Mouse (Mus musculus) heart, postnatal 10 days (tissue): ENCODE data around the gene Ciapin1. TPM values are rescaled to one million over a fixed set of nuclear protein-coding genes. Genes with fewer than 3 reads are reported as not detected.
"Not testable (repeated sequence)": the region's sequence is repeated elsewhere in the genome, so short reads cannot be mapped to it uniquely, and the experiment has no call there.

Experiments used
- DNase-seq, 2 experiments: peaks; one replicate each; pipeline ENCODE4 v3.0.0; 2021
- intact Hi-C: fragments of 180-260 bp; cut with DNase I; formaldehyde crosslinking; loops from one replicate; pipeline ENCODE4 v1.15.1; 2025
- total RNA-seq, 2 experiments: library from RNA; stranded (reverse); gene quantifications; 2 replicates each; pipeline ENCODE4 v1.2.3; 2021

Ciapin1 gene
- total RNA-seq, 2 experiments from 2014 or later = 74.8 to 87.7 TPM

DNA sequence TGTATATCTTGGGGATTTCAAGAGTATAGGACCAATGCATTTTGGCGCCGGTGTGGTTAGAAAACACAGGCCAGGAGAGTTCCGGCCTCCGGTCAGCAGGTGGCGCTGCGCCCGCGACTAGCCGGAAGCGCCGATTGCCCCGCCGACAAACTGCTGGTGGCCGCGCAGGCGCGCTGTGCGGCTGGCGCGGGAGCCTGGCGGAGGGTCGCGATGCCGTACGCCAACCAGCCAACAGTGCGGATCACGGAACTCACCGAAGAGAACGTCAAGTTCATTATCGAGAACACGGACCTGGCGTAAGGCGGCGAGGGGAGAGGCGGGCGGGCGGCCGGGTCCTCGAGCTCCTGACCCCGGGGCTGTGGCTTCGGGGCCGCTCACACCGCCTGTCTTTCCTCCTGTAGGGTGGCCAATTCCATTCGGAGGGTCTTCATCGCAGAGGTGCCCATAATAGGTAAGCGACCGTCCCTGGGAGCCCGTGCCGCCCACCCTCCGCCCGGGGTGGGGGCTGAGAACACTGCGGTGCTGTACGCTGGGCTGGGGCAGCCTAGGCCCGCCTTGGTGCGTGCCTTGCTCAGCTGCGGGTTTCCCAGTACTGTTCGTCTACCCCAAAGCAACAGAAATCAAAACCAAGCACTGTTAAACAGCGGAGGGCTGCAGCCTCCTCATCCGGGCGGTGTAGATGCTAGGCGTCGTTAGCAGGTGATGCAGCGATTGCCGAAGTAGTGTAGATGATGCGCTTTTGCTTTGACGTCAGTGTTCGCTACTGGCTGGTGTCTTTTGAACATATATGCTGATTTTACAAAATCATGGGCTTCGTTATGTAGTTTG lies 19.4 kb upstream of the Ciapin1 start, which contains the start of gene Polr2c:
TSS of gene Polr2c (plus strand) at position 105 of the 828 bp plus-strand sequence.
- intact Hi-C loops = no loop called here
- peak; percentile 92 to 96 for DNase-seq

DNA sequence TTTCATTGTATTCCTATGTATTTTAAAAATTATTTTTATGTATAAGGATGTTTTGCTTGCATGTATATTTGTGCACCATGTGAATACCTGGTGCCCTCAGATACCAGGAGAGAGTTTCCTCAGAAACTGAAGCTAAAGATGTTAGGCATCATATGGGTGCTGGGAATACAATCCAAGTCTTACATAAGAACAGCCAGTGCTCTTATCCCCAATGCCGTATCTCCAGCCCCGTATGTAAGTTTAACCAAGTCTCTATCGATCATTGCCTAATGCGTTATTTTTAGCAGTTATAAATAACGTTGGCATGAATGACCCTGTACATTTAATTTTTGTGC lies 18.8 kb upstream of the Ciapin1 start:
- no peak for DNase-seq
- intact Hi-C loops = no loop called here

DNA sequence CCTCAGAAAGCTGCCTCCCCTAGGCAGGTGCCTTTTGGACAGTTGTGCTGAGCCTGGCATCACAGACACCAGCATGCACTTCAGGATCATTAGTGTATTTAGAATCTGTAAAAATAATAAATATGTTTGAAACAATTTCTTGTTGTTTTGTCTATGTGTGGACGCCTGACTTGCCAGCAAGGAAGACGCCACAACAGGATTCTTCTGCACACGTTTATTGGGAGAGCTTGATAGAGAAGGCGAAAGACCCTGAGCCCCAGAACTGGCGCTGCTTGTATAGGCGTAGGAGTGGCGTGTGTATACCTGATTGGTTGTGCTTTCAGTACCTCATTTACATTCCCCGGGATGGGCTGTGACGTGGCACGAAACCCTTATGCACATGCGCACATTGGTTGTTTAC lies 16.6 kb upstream of the Ciapin1 start:
- intact Hi-C loops, DNase-seq: not testable (repeated sequence)

DNA sequence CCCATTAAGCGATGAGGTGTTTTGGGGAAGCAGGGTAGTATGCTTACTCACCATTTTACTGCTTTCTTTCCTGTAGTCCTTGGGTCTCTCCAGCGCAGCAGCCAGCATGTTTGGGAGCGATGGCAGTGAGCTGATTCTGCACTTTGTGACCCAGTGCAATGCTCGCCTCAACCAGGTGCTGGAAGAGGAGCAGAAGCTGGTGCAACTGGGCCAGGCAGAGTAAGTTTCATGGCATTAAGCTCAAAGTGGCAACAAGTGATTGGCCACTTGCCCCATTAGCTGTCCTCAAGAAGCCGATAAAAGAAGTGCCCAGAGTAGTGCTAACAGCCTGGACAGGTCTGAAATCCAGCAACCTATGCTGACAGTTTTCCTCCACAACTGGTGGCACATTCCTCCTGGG lies 11.9 kb upstream of the Ciapin1 start:
- no peak for DNase-seq
- intact Hi-C loops = no loop called here

DNA sequence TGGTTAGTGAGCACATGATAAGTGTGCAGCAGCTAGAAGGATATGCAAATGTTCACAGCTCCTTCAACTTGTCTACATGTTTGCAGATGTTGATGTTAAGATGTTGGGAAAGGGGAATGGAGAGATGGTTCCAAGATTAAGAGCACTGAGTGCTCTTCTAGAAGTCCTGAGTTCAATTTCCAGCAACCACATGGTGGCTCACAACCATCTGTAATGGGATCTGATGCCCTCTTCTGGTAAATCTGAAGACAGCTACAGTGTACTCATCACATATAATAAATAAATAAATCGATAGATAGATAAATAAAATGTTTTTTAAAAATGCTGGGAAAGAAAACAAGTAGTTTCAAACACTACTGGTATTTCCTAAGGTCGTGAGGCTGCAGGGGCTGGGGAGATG lies 3.0 kb upstream of the Ciapin1 start:
- no peak for DNase-seq
- intact Hi-C loops = no loop called here

DNA sequence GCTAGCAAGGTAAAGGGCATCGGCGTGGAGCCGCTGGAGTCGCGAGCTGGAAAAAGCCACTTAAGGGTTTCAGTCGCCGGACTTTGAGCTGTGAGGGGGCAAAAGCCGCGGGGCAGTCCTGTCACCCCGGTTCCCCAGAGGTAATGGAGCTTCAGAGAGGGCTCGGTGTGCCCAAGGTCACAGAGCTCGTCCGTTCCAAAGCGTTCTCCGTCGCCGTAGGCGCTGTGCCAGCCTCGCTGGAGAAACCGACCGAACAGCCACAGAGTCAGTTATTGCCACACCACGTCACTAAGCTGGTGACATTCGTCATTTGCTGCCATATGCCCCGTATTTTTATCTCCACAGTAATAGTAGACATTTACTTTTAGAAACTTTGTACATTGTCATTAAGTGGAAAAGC lies 442 bp upstream of the Ciapin1 start:
- intact Hi-C loops = loop anchor here (5.0 kb wide), 1 partner anchor 451 kb away; the partner anchor contains the start of gene Herpud1

DNA sequence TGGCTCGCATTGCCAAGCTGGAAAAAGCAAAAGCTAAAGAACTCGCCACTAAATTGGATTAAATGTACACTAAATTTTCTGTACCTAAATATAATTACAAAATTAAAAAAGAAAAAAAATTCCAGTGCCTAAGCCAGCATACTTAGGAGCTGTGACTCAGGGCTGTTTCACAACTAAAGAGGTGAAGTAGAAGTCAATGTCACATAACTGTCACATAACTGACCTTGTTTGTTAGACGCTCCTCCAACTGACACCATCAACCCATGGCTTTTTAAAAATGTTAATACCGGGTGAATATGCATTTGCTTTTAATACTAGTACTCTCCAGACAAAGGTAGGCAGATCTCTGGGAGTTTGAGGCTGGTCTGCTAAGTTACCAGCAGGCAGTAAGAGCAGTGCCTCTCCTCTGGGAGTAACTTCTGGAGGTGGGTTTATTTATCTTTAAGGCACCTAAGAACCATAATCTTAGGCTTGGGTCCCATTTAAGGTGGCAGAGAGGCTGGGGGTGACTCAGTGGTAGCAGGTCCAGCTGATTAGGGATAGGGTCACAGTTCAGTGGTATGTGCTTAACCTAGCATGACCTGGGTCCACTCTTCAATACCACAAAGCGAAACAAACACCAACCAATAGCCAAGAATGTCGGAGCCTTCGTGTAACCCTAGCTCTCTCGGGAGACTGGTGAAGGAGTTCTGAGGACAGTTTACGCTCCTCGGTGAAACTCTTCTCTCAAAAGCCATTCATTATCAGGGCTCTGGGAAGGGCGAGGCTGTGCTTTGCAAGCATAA lies 1.5 kb downstream of the Ciapin1 start:
- DNase-seq = no peak
- intact Hi-C loops = loop anchor here (5.0 kb wide), 1 partner anchor 449 kb away; the partner anchor contains the start of gene Herpud1

More for the DNA sequence above, 442 bp upstream of the Ciapin1 start:
- peak; percentile 89 to 90 for DNase-seq

DNA sequence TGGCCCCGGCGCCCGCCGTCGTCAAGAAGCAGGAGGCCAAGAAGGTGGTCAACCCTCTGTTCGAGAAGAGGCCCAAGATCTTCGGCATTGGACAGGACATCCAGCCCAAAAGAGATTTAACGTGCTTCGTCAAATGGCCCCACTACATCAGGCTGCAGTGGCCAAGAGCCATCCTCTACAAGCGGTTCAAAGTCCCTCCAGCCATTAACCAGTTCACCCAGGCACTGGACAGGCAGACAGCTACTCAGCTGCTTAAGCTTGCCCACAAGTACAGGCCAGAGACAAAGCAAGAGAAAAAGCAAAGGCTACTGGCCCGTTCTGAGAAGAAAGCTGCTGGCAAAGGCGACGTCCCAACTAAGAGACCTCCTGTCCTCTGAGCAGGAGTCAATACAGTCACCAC lies 2.4 kb downstream of the Ciapin1 start:
- not testable (repeated sequence) for DNase-seq
- intact Hi-C loops = loop anchor here (5.0 kb wide), 1 partner anchor 448 kb away; the partner anchor contains the start of gene Herpud1

DNA sequence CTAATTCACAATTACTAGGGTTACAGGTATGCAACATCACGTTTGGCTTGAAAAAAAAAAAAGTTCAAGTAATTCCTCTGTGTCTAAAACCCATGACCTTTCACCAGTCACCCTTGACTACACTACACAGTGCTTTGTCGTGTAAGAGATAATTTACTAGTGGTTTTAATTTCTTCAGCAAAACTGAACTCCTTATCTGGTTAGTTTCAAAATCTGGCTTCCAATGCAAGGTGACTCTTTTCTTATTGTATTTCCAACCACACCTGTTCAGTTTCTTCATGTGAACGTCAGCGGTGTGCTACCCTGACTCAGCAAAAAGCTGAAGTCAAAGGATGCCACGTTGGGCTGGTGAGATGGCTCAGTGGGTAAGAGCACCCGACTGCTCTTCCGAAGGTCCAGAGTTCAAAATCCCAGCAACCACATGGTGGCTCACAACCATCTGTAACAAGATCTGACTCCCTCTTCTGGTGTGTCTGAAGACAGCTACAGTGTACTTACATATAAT lies 4.2 kb downstream of the Ciapin1 start:
- intact Hi-C loops = not testable (repeated sequence)

DNA sequence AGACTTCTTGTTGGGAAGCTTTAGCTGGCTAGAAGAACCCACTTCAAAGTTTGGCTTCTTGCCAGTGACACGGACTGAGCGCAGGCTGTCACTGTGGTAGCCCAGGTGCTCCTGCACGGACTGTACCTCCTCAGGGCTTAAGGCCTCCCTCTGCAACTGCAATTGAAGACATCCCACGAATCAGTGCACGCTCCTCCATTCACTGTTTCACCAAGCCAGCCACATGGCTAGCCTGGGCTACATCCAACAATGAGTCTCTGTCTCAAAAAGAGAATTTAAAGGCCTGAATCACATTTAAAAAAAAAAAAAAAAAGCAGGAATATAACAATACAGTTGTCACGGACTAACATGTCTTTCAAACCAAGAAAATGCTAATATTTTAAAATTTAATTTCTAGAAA lies 9.9 kb downstream of the Ciapin1 start:
- intact Hi-C loops = no loop called here
- DNase-seq = no peak

More for the DNA sequence above, 4.2 kb downstream of the Ciapin1 start:
- DNase-seq = not testable (repeated sequence)

DNA sequence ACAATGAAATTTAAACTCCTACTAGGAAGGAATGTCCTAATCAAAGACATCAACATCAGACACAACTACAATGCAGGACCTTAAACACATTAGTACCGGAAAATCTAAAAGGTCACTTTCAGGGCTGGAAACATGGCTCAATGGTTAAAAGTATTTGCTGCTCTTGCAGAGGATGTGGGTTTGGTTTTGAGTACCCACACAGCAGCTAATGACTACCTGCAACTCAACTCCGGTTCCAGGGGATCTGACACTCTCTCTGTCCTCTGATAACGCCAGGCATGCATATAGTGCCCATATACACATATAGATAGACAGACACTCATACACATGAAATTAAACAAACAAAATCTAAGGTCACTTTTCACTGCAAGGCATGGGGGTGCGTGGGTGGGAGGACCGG lies 11.9 kb downstream of the Ciapin1 start:
- no peak for DNase-seq
- intact Hi-C loops = no loop called here

DNA sequence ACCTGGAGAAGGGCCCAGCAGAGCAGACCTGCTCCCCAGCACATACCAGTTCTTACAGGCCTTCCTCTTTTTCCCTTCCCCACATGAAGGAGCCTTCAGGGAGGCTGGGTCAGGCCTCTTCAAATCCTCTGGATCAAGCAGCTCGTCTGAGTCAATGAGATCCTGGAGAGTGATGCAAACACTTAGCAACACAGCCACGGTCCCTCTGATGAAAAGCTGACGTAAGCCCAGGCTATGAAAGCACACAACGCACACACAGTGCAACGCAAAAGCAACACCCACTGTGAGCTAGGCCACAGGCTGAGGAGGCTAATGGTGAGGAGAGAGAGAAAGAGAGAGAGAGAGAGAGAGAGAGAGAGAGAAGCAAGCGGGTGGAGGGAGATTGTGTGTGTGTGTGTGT lies 13.0 kb downstream of the Ciapin1 start:
- no peak for DNase-seq

DNA sequence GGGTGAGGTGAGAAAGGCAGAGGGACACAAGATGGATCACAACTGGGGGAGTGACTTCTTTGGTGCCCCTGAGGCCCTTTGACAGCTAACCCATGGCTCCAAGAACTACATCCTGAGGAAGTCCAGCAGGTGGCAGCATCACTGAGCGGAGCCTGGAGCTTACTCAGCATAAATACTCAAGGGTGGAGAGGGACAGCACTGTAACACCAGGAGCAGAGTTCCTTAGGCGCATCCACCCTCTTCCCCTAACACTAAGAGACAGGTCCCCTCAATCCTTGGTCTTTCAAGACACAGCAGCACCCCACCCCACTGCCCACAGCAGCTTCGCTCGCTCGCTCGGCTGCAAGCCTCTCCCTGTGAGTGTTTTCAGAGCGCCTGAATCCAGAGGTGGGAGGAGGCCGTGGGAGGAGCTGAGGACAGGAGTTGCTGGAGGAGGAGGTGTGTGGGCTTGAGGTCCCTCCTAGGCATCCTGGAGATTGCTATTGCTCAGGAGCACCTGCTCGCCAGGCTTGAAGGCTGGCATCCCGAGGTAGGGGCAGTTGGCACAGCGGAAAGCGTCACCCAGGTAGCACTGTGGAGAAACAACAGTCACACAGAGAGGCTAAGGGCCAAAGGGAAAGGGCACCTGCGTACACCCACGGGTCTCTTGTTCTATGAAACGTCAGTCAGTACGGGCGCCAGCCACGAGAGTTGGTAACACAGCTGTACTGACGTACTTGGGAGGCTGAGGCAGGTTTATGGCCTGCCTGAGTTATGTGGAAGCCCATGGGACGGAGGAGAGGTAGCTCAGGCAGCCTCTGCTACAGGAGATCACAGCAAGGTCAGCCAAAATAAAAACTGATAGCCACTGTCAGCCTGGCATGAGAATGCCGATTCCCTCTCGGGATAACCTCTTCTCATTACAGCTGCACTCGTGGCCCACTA lies 15.3 kb downstream of the Ciapin1 start:
- intact Hi-C loops = loop anchor here (1.0 kb wide), 1 partner anchor 85 kb away; no protein-coding TSS in a partner anchor
- DNase-seq = peak; percentile 72 to 83

More for the DNA sequence above, 13.0 kb downstream of the Ciapin1 start:
- intact Hi-C loops = no loop called here

DNA sequence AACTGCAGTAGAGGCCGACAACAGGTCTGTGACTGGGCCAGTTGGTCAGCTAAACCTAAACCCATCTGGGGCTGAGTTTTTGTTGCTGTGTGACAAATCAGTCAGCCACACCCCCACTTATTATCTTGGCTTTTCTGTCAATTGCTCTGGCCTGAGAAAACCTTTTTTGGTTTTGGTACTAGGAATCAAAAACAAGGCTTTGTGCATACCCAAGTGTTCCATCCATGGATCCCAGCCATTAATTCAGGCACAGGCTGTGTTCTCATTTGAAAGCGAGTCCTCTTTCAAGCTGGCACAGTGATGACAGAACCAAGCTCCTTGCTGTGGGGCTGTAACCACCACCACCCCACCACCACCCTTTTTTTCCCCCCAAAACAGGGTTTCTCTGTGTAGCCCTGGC lies 16.8 kb downstream of the Ciapin1 start:
- intact Hi-C loops = no loop called here
- DNase-seq = no peak

DNA sequence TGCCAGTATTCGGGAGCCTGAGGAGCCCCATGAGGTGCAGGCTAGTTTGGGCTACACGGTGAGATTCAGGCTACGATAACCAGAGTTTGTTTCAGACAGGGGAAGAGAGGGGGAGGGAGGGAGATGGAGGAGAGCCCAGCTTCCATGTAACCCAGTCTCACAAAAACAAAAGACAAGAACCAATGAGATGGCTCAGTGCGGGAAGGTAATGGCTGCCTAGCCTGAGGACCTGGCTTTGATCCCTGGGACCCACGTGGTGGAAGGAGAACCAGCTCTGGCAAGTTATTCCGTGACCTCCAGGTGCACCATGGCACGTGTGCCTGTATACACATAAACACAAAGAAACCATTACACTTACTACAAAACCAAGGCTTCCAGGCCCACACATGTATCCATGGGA lies 17.6 kb downstream of the Ciapin1 start:
- intact Hi-C loops = no loop called here
- DNase-seq = no peak

DNA sequence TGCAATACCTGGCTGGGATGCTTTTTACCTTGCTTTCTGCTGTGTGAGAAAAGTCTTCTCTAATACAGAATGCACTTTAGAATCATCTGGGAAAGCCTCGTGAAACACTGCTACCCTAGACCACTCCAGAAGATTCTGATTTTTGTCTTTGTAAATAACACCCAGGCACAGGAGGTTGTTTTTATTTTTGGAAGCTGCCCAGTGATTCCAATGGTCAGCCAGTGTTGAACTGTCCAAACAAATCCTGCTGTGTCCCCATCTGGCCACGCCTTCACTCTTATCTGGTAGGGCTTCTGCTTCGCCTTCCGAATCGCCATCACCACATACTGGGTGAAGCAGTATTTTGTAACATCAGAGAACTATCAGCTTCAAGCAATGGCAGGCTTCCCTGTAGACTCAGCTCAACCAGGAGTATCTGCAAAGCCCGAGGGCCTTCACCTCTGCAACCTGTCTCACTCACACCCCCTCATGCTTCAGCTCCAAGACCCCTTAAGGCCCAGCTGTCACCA lies 18.4 kb downstream of the Ciapin1 start:
- intact Hi-C loops = loop anchor here (5.0 kb wide), 1 partner anchor 217 kb away; the partner anchor contains the start of genes Fam192a and Rspry1
- no peak for DNase-seq

DNA sequence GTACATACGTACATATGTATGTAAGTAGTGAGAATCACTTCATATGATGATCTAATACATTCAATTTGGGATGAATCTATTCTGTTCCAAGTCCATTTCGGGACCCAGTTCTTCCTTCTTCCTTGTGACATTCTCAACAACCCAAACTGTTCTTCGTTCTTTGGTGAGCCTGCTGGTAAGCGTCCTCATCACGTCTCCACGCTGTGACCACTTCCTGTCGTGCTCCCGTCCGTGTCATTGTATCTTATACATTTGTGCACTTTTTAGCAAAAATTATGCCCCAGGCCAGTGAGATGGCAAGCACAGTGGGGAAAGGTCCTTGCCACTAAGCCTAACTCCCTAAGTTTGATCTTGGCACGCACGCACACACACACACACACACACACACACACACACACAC lies 20.2 kb downstream of the Ciapin1 start:
- no peak for DNase-seq
- intact Hi-C loops = loop anchor here (5.0 kb wide), 1 partner anchor 216 kb away; the partner anchor contains the start of genes Fam192a and Rspry1

DNA sequence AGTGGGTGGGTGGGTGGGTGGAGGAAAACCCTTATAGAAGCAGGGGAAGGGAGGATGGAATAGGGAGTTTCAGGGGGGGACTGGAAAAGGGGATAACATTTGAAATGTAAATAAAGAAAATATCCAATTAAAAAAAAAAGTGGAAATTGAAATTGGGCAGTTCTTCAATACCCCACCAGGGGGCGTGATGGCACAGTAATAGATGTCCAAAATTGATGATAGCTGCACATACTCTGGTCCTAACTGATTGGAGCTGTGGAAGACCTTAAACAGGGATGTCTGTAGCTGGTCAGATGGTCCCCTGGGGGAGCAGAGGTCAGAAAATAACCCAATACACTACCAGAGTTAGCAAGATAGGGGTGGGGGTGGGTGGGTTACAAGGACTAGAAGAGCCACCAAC lies 23.6 kb downstream of the Ciapin1 start:
- intact Hi-C loops = loop anchor here (2.0 to 5.0 kb wide), 2 partner anchors 94 to 222 kb away; no protein-coding TSS in a partner anchor
- peak in 1 of 2 experiments; percentile 55 for DNase-seq

DNA sequence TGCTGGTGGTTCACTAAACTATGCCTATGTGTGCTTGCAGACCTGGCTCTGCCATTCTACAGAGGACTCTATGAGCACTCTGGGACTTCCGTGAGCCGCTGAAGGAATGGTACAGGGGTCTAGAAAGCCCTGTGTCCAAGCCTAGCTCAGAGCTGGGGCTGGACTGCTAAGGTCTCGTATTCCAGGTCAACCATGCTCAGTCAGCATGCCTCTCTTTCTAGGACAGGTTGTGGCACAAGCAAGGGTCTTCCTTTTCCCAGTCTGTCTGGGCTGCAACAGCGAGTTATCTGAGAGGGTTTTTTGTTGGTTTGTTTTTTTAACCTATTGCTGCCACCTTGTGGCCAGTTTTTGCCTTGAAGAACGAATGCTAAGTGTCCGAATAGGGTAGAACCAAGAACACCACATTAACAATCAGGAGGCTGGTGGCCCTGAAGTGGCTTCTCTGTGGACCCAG lies 25.5 kb downstream of the Ciapin1 start:
- DNase-seq = peak; percentile 89 to 94
- intact Hi-C loops = loop anchor here (1.0 to 5.0 kb wide), 2 partner anchors 108 to 220 kb away; no protein-coding TSS in a partner anchor
